Mouse (Mus musculus) CH12.LX (cell line): ENCODE measurements around the gene Fat3. TPM values are rescaled to one million over a fixed set of nuclear protein-coding genes. Genes with fewer than 3 reads are reported as not detected.

Experiments
- DNase-seq: peaks from one replicate; pipeline ENCODE4 v3.0.0-alpha.2; 2013; ENCODE audit errors: extremely low read depth
- H3K27ac ChIP-seq: 2 replicates; pipeline ENCODE4 v1.5.1; 2012; ENCODE audit warnings: low read depth, mild to moderate bottlenecking, control low read depth, moderate library complexity; ENCODE audit not compliant: insufficient read depth
- H3K27me3 ChIP-seq: replicated peaks from 2 replicates; pipeline ENCODE3; 2012; ENCODE audit warnings: inconsistent platforms
- H3K36me3 ChIP-seq, 2 experiments: replicated peaks in 1 of 2; 2 replicates each; pipeline versions ENCODE3 to v1.6.1; 2012; ENCODE audit warnings: inconsistent platforms in 1 of 2, low read length in 1 of 2, mild to moderate bottlenecking in 1 of 2, mixed read lengths in 1 of 2, moderate library complexity in 1 of 2; ENCODE audit not compliant: control insufficient read depth in 1 of 2, insufficient read depth in 1 of 2
- H3K4me1 ChIP-seq, 2 experiments: 2 replicates each; pipeline ENCODE4 v1.6.1; 2012; ENCODE audit warnings: inconsistent platforms in 1 of 2, moderate library complexity in 1 of 2; ENCODE audit not compliant: insufficient read depth in 2 of 2, control insufficient read depth in 1 of 2
- H3K4me2 ChIP-seq: 2 replicates; pipeline ENCODE4 v1.6.1; 2012; ENCODE audit warnings: low read depth, mild to moderate bottlenecking, control low read depth; ENCODE audit not compliant: poor library complexity, insufficient read depth, severe bottlenecking
- H3K4me3 ChIP-seq, 3 experiments: fragments of 150-350 bp in 1 of 3; sonication (generic) in 1 of 3; replicated peaks in 1 of 3; 2 replicates each; pipeline versions ENCODE3 to v1.5.1; 2011 to 2012; ENCODE audit warnings: low read depth in 2 of 3, low read length in 2 of 3, mild to moderate bottlenecking in 2 of 3, moderate library complexity in 2 of 3, control low read depth in 1 of 3, improper control_type of control experiment in 1 of 3, inconsistent platforms in 1 of 3, mixed read lengths in 1 of 3; ENCODE audit not compliant: poor library complexity in 1 of 3
- H3K79me2 ChIP-seq: replicated peaks from 2 replicates; pipeline ENCODE4 v1.6.1; 2012; ENCODE audit warnings: mild to moderate bottlenecking, moderate library complexity; ENCODE audit not compliant: control insufficient read depth, poor library complexity, insufficient read depth, severe bottlenecking; ENCODE audit errors: extremely low read depth
- H3K9ac ChIP-seq: 2 replicates; pipeline ENCODE4 v1.6.1; 2012; ENCODE audit warnings: low read depth, mild to moderate bottlenecking, control low read depth, moderate library complexity; ENCODE audit not compliant: insufficient read depth
- H3K9me3 ChIP-seq: replicated peaks from 2 replicates; pipeline ENCODE3; 2012; ENCODE audit warnings: low read length, inconsistent platforms, mixed read lengths
- BHLHE40 ChIP-seq: IDR thresholded peaks from 2 replicates; pipeline ENCODE4 v1.6.1; 2011; ENCODE audit warnings: mild to moderate bottlenecking, low read depth, low read length, improper control_type of control experiment
- CTCF ChIP-seq, 2 experiments: IDR thresholded peaks in 1 of 2; conservative IDR thresholded peaks in 1 of 2; 2 replicates each; pipeline ENCODE4 v1.5.1; 2011 to 2012; ENCODE audit warnings: low read depth in 2 of 2, low read length in 2 of 2, improper control_type of control experiment in 1 of 2, inconsistent platforms in 1 of 2, mild to moderate bottlenecking in 1 of 2, moderate library complexity in 1 of 2
- E2F4 ChIP-seq: IDR thresholded peaks from 2 replicates; pipeline ENCODE4 v1.6.1; 2011; ENCODE audit warnings: low read depth, low read length, improper control_type of control experiment; ENCODE audit not compliant: insufficient replicate concordance
- EP300 ChIP-seq: IDR thresholded peaks from 2 replicates; pipeline ENCODE4 v1.6.1; 2011; ENCODE audit warnings: low read length, improper control_type of control experiment
- ETS1 ChIP-seq: conservative IDR thresholded peaks from 2 replicates; pipeline ENCODE4 v1.6.1; 2012; ENCODE audit warnings: low read depth, mild to moderate bottlenecking, inconsistent platforms, low read length, improper control_type of control experiment, moderate library complexity
- HCFC1 ChIP-seq: IDR thresholded peaks from 2 replicates; pipeline ENCODE4 v1.6.1; 2012; ENCODE audit warnings: low read depth, mild to moderate bottlenecking, inconsistent platforms, low read length, improper control_type of control experiment
- IRF4 ChIP-seq: IDR thresholded peaks from 2 replicates; pipeline ENCODE4 v1.6.1; 2014; ENCODE audit warnings: low read depth, mild to moderate bottlenecking, inconsistent platforms, low read length, improper control_type of control experiment
- KAT2A ChIP-seq: IDR thresholded peaks from 2 replicates; pipeline ENCODE4 v1.6.1; 2012; ENCODE audit warnings: low read length, improper control_type of control experiment, inconsistent platforms; ENCODE audit not compliant: insufficient replicate concordance
- MAZ ChIP-seq: IDR thresholded peaks from 2 replicates; pipeline ENCODE4 v1.6.1; 2012; ENCODE audit warnings: low read depth, mild to moderate bottlenecking, inconsistent platforms, low read length, improper control_type of control experiment, moderate library complexity
- MEF2A ChIP-seq: IDR thresholded peaks from 2 replicates; pipeline ENCODE4 v1.6.1; 2014; ENCODE audit warnings: low read depth, mild to moderate bottlenecking, inconsistent platforms, low read length, improper control_type of control experiment, borderline replicate concordance
- MXI1 ChIP-seq: IDR thresholded peaks from 2 replicates; pipeline ENCODE4 v1.6.1; 2011; ENCODE audit warnings: mild to moderate bottlenecking, low read depth, low read length, improper control_type of control experiment
- MYC ChIP-seq: IDR thresholded peaks from 2 replicates; pipeline ENCODE4 v1.6.1; 2011; ENCODE audit warnings: low read depth, mild to moderate bottlenecking, improper control_type of control experiment, low read length
- NELFE ChIP-seq: IDR thresholded peaks from 2 replicates; pipeline ENCODE4 v1.6.1; 2011; ENCODE audit warnings: low read depth, low read length, improper control_type of control experiment
- PAX5 ChIP-seq: IDR thresholded peaks from 2 replicates; pipeline ENCODE4 v1.6.1; 2012; ENCODE audit warnings: low read length, inconsistent platforms, mixed read lengths
- POLR2AphosphoS2 ChIP-seq: IDR thresholded peaks from 2 replicates; pipeline ENCODE4 v1.6.1; 2011; ENCODE audit warnings: low read depth, low read length, improper control_type of control experiment
- RCOR1 ChIP-seq: conservative IDR thresholded peaks from 2 replicates; pipeline ENCODE4 v1.6.1; 2012; ENCODE audit warnings: low read depth, mild to moderate bottlenecking, inconsistent platforms, low read length, improper control_type of control experiment
- SMC3 ChIP-seq: IDR thresholded peaks from 2 replicates; pipeline ENCODE4 v1.6.1; 2011; ENCODE audit warnings: low read depth, low read length, improper control_type of control experiment
- USF1 ChIP-seq: IDR thresholded peaks from 2 replicates; pipeline ENCODE4 v1.6.1; 2014; ENCODE audit warnings: low read depth, mild to moderate bottlenecking, inconsistent platforms, low read length, improper control_type of control experiment
- ZC3H11A ChIP-seq: IDR thresholded peaks from 2 replicates; pipeline ENCODE4 v1.6.1; 2012; ENCODE audit warnings: low read depth, mild to moderate bottlenecking, inconsistent platforms, low read length, improper control_type of control experiment
- ZMIZ1 ChIP-seq: IDR thresholded peaks from 2 replicates; pipeline ENCODE4 v1.6.1; 2012; ENCODE audit warnings: low read depth, mild to moderate bottlenecking, inconsistent platforms, low read length, improper control_type of control experiment
- dilution Hi-C: fragments of 300-500 bp; cut with MboI; formaldehyde crosslinking; loops from 2 replicates; pipeline ENCODE4 v1.14.3; 2020; ENCODE audit warnings: low sequenced_read_pairs; ENCODE audit not compliant: extremely low pct_unique_long_range_greater_than_20kb, extremely low pct_ligation_motif_present
- in situ Hi-C: fragments of 300-500 bp; cut with MboI; formaldehyde crosslinking; loops from 3 replicates; pipeline ENCODE4 v1.14.3; 2019; ENCODE audit warnings: low sequenced_read_pairs, low pct_ligation_motif_present, low pct_unique_long_range_greater_than_20kb, mixed read lengths
- polyA plus RNA-seq: library from polyadenylated mRNA; unstranded; fragments of >175 nt; gene quantifications from 2 replicates; pipeline ENCODE4 v1.2.1, GENCODE M21; 2012; ENCODE audit warnings: low read depth; ENCODE audit not compliant: insufficient read length
- total RNA-seq, 2 experiments: library from RNA; depleted of rRNA; stranded (reverse); fragments of 300-350 nt in 1 of 2; fragments of >200 nt in 1 of 2; gene quantifications; 2 replicates each; pipeline ENCODE4 v1.2.3; 2012 to 2014

The Fat3 gene
- total and polyA plus RNA-seq, 3 experiments = 0.03 to 0.07 TPM; not detected in 1

- H3K9ac ChIP-seq = no peak overlapping the region
- in situ Hi-C loops (no loop called here), dilution Hi-C loops (no loop called here)
- DNase-seq = no peak
- H3K9me3 ChIP-seq = no peaks in the 10 kb centered on the region
- H3K27me3 ChIP-seq = no peaks in the 10 kb centered on the region
- TF ChIP-seq RCOR1 = no peak
- no peaks in the 10 kb centered on the region; a peak in 2 of 4 replicates for H3K4me1 ChIP-seq
- H3K36me3 ChIP-seq = no peaks in the 10 kb centered on the region
- H3K4me2 ChIP-seq = no peak overlapping the region
- no peak overlapping the region for H3K4me3 ChIP-seq
- H3K79me2 ChIP-seq = no peaks in the 10 kb centered on the region
- H3K27ac ChIP-seq = no peak overlapping the region
Observed at GRCm38 (mm10) chr9:15964198-15964597, 536.9 kb downstream of the Fat3 start.

- no peaks in the 10 kb centered on the region for H3K79me2 ChIP-seq
- dilution Hi-C loops (no loop called here), in situ Hi-C loops (no loop called here)
- no peak overlapping the region for H3K4me2 ChIP-seq
- no peaks in the 10 kb centered on the region for H3K27me3 ChIP-seq
- no peak overlapping the region for H3K27ac ChIP-seq
- H3K4me1 ChIP-seq = no peaks in the 10 kb centered on the region; a peak in 2 of 4 replicates
- no peak overlapping the region for H3K9ac ChIP-seq
- no peaks in the 10 kb centered on the region for H3K36me3 ChIP-seq
- no peak for DNase-seq
- TF ChIP-seq HCFC1 (no peak), MYC (no peak), IRF4 (no peak), POLR2AphosphoS2 (no peak), SMC3 (no peak), ETS1 (no peak), NELFE (no peak), ZMIZ1 (no peak), EP300 (no peak), MXI1 (no peak), CTCF (conservative IDR thresholded peaks at IDR 0.05 in 1 of 2, IDR thresholded peaks at IDR 0.05 in 1 of 2; ENCODE audit: low read depth in 2 of 2, low read length in 2 of 2) (no peak), USF1 (no peak), E2F4 (no peak), BHLHE40 (no peak), ZC3H11A (no peak), PAX5 (no peak), RCOR1 (no peak), MEF2A (no peak), MAZ (no peak), KAT2A (no peak)
- no peak overlapping the region for H3K4me3 ChIP-seq
- H3K9me3 ChIP-seq = no peaks in the 10 kb centered on the region
Observed at GRCm38 (mm10) chr9:15962886-15963285, 538.2 kb downstream of the Fat3 start.
